Mouse (Mus musculus): ENCODE measurements around the gene Slc25a21.

- TF ChIP-seq POLR2A (IDR thresholded peaks at IDR 0.05; ENCODE audit: low read depth, low read length) (no peak), CTCF (IDR thresholded peaks at IDR 0.05; ENCODE audit: extremely low read depth, insufficient read depth, insufficient read length, insufficient replicate concordance) (no peak)
Observed at GRCm38 (mm10) chr12:57009010-57009409, 188.3 kb downstream of the Slc25a21 start.

All from spleen, adult 2 months (tissue).